Mouse (Mus musculus) MEL (cell line): ENCODE measurements at regions not wholly inside any gene's neighbourhood (a gene's known extent, or its start where the extent isn't known, plus 50 kb on each side); places are given as distances from the start of the nearest gene placed in this dataset.

ENCODE experiments used
- DNase-seq: peaks from one replicate; pipeline ENCODE4 v3.0.0; 2011; ENCODE audit warnings: low read depth, low spot score
- H3K27ac ChIP-seq: 2 replicates; pipeline ENCODE4 v1.5.1; 2012; ENCODE audit warnings: low read depth, mild to moderate bottlenecking, control low read depth, low read length, moderate library complexity; ENCODE audit not compliant: control insufficient read depth
- H3K27me3 ChIP-seq, 2 experiments: fragments of 150-350 bp in 1 of 2; sonication (generic) in 1 of 2; 2 replicates each; pipeline ENCODE4 v1.6.1; 2012; ENCODE audit warnings: low read length in 2 of 2, mild to moderate bottlenecking in 2 of 2, improper control_type of control experiment in 1 of 2, moderate library complexity in 1 of 2; ENCODE audit not compliant: insufficient read depth in 2 of 2, control insufficient read depth in 1 of 2
- H3K36me3 ChIP-seq, 2 experiments: 2 replicates each; pipeline ENCODE4 v1.6.1; 2012 to 2014; ENCODE audit warnings: low read length in 2 of 2, improper control_type of control experiment in 1 of 2, inconsistent platforms in 1 of 2, mild to moderate bottlenecking in 1 of 2; ENCODE audit not compliant: insufficient read depth in 2 of 2, control insufficient read depth in 1 of 2
- H3K4me1 ChIP-seq, 2 experiments: fragments of 150-350 bp in 1 of 2; sonication (generic) in 1 of 2; 2 replicates each; pipeline ENCODE4 v1.6.1; 2012; ENCODE audit warnings: low read length in 2 of 2, improper control_type of control experiment in 1 of 2, mild to moderate bottlenecking in 1 of 2; ENCODE audit not compliant: insufficient read depth in 2 of 2, control insufficient read depth in 1 of 2
- H3K4me3 ChIP-seq, 2 experiments: fragments of 150-350 bp in 1 of 2; sonication (generic) in 1 of 2; 2 replicates each; pipeline ENCODE4 v1.5.1; 2012; ENCODE audit warnings: low read depth in 2 of 2, low read length in 2 of 2, mild to moderate bottlenecking in 2 of 2, moderate library complexity in 2 of 2, control low read depth in 1 of 2, improper control_type of control experiment in 1 of 2; ENCODE audit not compliant: control insufficient read depth in 1 of 2, insufficient read depth in 1 of 2
- H3K79me2 ChIP-seq: 2 replicates; pipeline ENCODE4 v1.6.1; 2012; ENCODE audit warnings: mild to moderate bottlenecking, low read length, moderate library complexity; ENCODE audit not compliant: control insufficient read depth, poor library complexity, insufficient read depth
- H3K9ac ChIP-seq: 2 replicates; pipeline ENCODE4 v1.6.1; 2012; ENCODE audit warnings: low read depth, mild to moderate bottlenecking, control low read depth, low read length, moderate library complexity; ENCODE audit not compliant: control insufficient read depth, poor library complexity, severe bottlenecking
- H3K9me3 ChIP-seq: fragments of 150-350 bp; sonication (generic); replicated peaks from 2 replicates; pipeline ENCODE4 v1.6.1; 2012; ENCODE audit warnings: mild to moderate bottlenecking, low read length, improper control_type of control experiment, moderate library complexity; ENCODE audit not compliant: insufficient read depth
- BHLHE40 ChIP-seq: IDR thresholded peaks from 2 replicates; pipeline ENCODE4 v1.6.1; 2012; ENCODE audit warnings: low read depth, mild to moderate bottlenecking, inconsistent platforms, low read length, improper control_type of control experiment, borderline replicate concordance
- CHD2 ChIP-seq: IDR thresholded peaks from 2 replicates; pipeline ENCODE4 v1.6.1; 2011; ENCODE audit warnings: low read length, improper control_type of control experiment
- E2F4 ChIP-seq: IDR thresholded peaks from 2 replicates; pipeline ENCODE4 v1.6.1; 2011; ENCODE audit warnings: low read depth, low read length, improper control_type of control experiment, borderline replicate concordance
- ELF1 ChIP-seq: IDR thresholded peaks from 2 replicates; pipeline ENCODE4 v1.6.1; 2014; ENCODE audit warnings: low read depth, mild to moderate bottlenecking, inconsistent platforms, low read length, improper control_type of control experiment, moderate library complexity
- ETS1 ChIP-seq: IDR thresholded peaks from 2 replicates; pipeline ENCODE4 v1.6.1; 2012; ENCODE audit warnings: low read depth, mild to moderate bottlenecking, inconsistent platforms, low read length, improper control_type of control experiment, moderate library complexity
- GABPA ChIP-seq: IDR thresholded peaks from 2 replicates; pipeline ENCODE4 v1.6.1; 2012; ENCODE audit warnings: low read depth, mild to moderate bottlenecking, inconsistent platforms, low read length, improper control_type of control experiment, moderate library complexity
- GATA1 ChIP-seq: IDR thresholded peaks from 2 replicates; pipeline ENCODE4 v1.6.1; 2011; ENCODE audit warnings: low read depth, low read length, improper control_type of control experiment
- HCFC1 ChIP-seq: IDR thresholded peaks from 2 replicates; pipeline ENCODE4 v1.6.1; 2012; ENCODE audit warnings: low read depth, mild to moderate bottlenecking, inconsistent platforms, low read length, improper control_type of control experiment, moderate library complexity
- JUND ChIP-seq: IDR thresholded peaks from 2 replicates; pipeline ENCODE4 v1.6.1; 2011; ENCODE audit warnings: low read depth, mild to moderate bottlenecking, improper control_type of control experiment, low read length
- KAT2A ChIP-seq: conservative IDR thresholded peaks from 2 replicates; pipeline ENCODE4 v1.6.1; 2012; ENCODE audit warnings: low read depth, low read length, improper control_type of control experiment, inconsistent platforms
- MAFK ChIP-seq: IDR thresholded peaks from 2 replicates; pipeline ENCODE4 v1.6.1; 2011; ENCODE audit warnings: low read depth, mild to moderate bottlenecking, low read length, improper control_type of control experiment, borderline replicate concordance
- MAZ ChIP-seq: IDR thresholded peaks from 2 replicates; pipeline ENCODE4 v1.6.1; 2012; ENCODE audit warnings: low read depth, mild to moderate bottlenecking, inconsistent platforms, low read length, improper control_type of control experiment
- MEF2A ChIP-seq: IDR thresholded peaks from 2 replicates; pipeline ENCODE4 v1.6.1; 2014; ENCODE audit warnings: low read depth, mild to moderate bottlenecking, inconsistent platforms, low read length, improper control_type of control experiment; ENCODE audit not compliant: poor library complexity, insufficient replicate concordance, severe bottlenecking; ENCODE audit errors: extremely low read depth
- MXI1 ChIP-seq: IDR thresholded peaks from 2 replicates; pipeline ENCODE4 v1.6.1; 2011; ENCODE audit warnings: mild to moderate bottlenecking, low read depth, low read length, improper control_type of control experiment
- MYB ChIP-seq: IDR thresholded peaks from 2 replicates; pipeline ENCODE4 v1.6.1; 2011; ENCODE audit warnings: mild to moderate bottlenecking, low read depth, low read length, improper control_type of control experiment
- MYC ChIP-seq: IDR thresholded peaks from 2 replicates; pipeline ENCODE4 v1.6.1; 2011; ENCODE audit warnings: low read depth, mild to moderate bottlenecking, low read length, improper control_type of control experiment, moderate library complexity
- NELFE ChIP-seq: IDR thresholded peaks from 2 replicates; pipeline ENCODE4 v1.6.1; 2011; ENCODE audit warnings: low read depth, low read length, improper control_type of control experiment
- POLR2A ChIP-seq, 2 experiments: IDR thresholded peaks; 2 replicates each; pipeline ENCODE4 v1.6.1; 2011 to 2012; ENCODE audit warnings: low read length in 2 of 2, mild to moderate bottlenecking in 2 of 2, control low read depth in 1 of 2, improper control_type of control experiment in 1 of 2, low read depth in 1 of 2, moderate library complexity in 1 of 2; ENCODE audit not compliant: control insufficient read depth in 1 of 2, insufficient read depth in 1 of 2, poor library complexity in 1 of 2
- POLR2AphosphoS5 ChIP-seq: IDR thresholded peaks from 2 replicates; pipeline ENCODE4 v1.6.1; 2012; ENCODE audit warnings: low read depth, borderline replicate concordance, mild to moderate bottlenecking, inconsistent platforms, low read length, moderate library complexity, mixed read lengths
- RCOR1 ChIP-seq: IDR thresholded peaks from 2 replicates; pipeline ENCODE4 v1.6.1; 2012; ENCODE audit warnings: low read depth, mild to moderate bottlenecking, inconsistent platforms, low read length, improper control_type of control experiment
- SIN3A ChIP-seq: IDR thresholded peaks from 2 replicates; pipeline ENCODE4 v1.6.1; 2012; ENCODE audit warnings: low read length, improper control_type of control experiment, inconsistent platforms
- SMC3 ChIP-seq: IDR thresholded peaks from 2 replicates; pipeline ENCODE4 v1.6.1; 2011; ENCODE audit warnings: low read depth, low read length, improper control_type of control experiment
- TAL1 ChIP-seq: IDR thresholded peaks from 2 replicates; pipeline ENCODE4 v1.6.1; 2012; ENCODE audit warnings: mild to moderate bottlenecking, inconsistent platforms, low read length, moderate library complexity, mixed read lengths
- TBP ChIP-seq: IDR thresholded peaks from 2 replicates; pipeline ENCODE4 v1.8.0; 2011; ENCODE audit warnings: low read depth, low read length, improper control_type of control experiment
- UBTF ChIP-seq: IDR thresholded peaks from 2 replicates; pipeline ENCODE4 v1.6.1; 2012; ENCODE audit warnings: low read depth, mild to moderate bottlenecking, inconsistent platforms, low read length, improper control_type of control experiment, moderate library complexity, borderline replicate concordance; ENCODE audit not compliant: insufficient read depth
- USF2 ChIP-seq, 2 experiments: IDR thresholded peaks; 2 replicates each; pipeline ENCODE4 v1.6.1; 2011 to 2012; ENCODE audit warnings: improper control_type of control experiment in 2 of 2, low read length in 2 of 2, borderline replicate concordance in 1 of 2, inconsistent platforms in 1 of 2, low read depth in 1 of 2, mild to moderate bottlenecking in 1 of 2; ENCODE audit not compliant: insufficient read depth in 1 of 2
- ZC3H11A ChIP-seq: IDR thresholded peaks from 2 replicates; pipeline ENCODE4 v1.6.1; 2012; ENCODE audit warnings: low read depth, mild to moderate bottlenecking, inconsistent platforms, low read length, improper control_type of control experiment
- ZNF384 ChIP-seq: IDR thresholded peaks from 2 replicates; pipeline ENCODE4 v1.6.1; 2012; ENCODE audit warnings: low read depth, mild to moderate bottlenecking, inconsistent platforms, low read length, improper control_type of control experiment

DNA sequence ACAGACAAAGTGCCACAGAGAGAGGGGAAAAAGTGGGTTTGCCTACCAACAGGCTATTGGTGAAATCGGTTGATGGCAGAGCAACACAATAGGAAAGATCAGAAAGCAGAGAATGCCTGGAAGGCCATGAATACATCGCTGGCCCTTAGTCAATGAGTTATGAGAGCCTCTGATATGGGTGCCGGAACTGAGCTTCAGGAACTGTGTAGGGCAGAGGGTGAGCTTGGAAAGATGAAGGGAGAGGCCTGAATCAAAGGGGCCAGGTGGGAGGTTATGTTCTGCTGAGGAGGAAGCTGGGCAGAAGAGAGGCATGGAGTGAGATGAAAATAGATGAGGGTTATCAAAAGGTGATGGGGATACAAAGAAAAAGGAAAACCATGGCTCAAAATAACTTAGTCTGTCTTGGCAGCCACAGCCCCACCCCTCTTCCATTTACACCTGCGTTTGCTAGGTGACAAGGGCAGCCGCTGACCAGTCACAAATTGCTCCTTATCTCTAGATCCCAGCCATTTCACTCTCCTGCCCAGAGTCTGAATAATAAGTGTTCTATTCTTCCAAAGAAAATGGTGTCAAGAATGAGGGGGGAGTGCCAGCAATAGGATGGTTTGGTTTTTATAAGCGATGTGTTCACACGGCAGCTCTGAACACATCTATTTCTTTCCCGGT lies 77.7 kb upstream of the Rad23b start:
- TF ChIP-seq CHD2: no peak
- TF ChIP-seq GABPA: no peak
- TF ChIP-seq TBP: no peak
- no peak for TF ChIP-seq MYC
- TF ChIP-seq SIN3A: no peak
- TF ChIP-seq BHLHE40: no peak
- no peak for TF ChIP-seq ZC3H11A
- no peak for TF ChIP-seq RCOR1
- TF ChIP-seq JUND: no peak
- TF ChIP-seq MAZ: no peak
- no peak for TF ChIP-seq E2F4
- TF ChIP-seq MYB: no peak
- no peak for TF ChIP-seq SMC3
- TF ChIP-seq ZNF384: no peak
- no peak for TF ChIP-seq ETS1
- TF ChIP-seq MEF2A: no peak
- no peak for TF ChIP-seq HCFC1
- no peak for TF ChIP-seq POLR2AphosphoS5
- TF ChIP-seq MAFK: no peak
- TF ChIP-seq ELF1: no peak
- no peaks in the 10 kb centered on the region for H3K9me3 ChIP-seq
- H3K4me1 ChIP-seq: no peaks in the 10 kb centered on the region
- H3K79me2 ChIP-seq: no peaks in the 10 kb centered on the region
- H3K27me3 ChIP-seq: no peaks in the 10 kb centered on the region
- H3K4me3 ChIP-seq: no peak overlapping the region
- H3K9ac ChIP-seq: no peak overlapping the region
- H3K27ac ChIP-seq: no peak overlapping the region
- DNase-seq: no peak
- no peaks in the 10 kb centered on the region for H3K36me3 ChIP-seq

DNA sequence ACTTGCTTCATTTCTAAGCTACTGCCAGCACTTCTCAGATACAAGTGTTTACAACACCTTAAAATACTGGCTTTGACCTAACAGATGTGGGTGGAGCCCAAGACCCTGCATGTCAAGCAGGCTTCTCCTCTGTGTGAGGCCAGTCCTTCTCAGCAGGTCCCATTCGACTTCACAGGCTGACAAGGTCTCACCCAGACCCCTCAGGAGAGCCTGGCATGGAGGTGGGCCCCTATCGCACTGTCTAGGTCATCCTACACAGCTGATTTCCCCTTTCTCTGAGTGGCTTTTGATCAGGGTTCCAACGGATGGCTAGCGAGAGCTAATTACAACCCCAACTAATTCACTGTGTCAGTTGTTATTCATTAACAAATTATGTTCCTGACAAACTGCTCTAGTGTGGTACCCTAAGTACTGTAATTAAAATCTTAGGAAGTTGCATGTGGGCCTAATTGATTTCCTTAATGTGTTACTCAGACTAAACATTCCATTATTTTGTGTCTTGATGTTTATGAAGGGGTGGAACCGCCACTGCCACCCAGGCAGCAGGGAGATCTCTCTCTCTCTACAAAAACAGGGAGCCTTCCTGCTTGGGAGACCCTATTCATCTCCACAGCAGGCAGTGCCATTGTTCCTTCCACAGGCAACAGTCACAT lies 73.4 kb upstream of the Rad23b start:
- H3K4me1 ChIP-seq: no peaks in the 10 kb centered on the region
- no peak for TF ChIP-seq MAZ
- TF ChIP-seq JUND: no peak
- TF ChIP-seq GABPA: no peak
- no peak for TF ChIP-seq RCOR1
- no peak for TF ChIP-seq TBP
- no peak for TF ChIP-seq NELFE
- TF ChIP-seq POLR2AphosphoS5: no peak
- no peak for TF ChIP-seq POLR2A (IDR thresholded peaks at IDR 0.05; ENCODE audit: control insufficient read depth in 1 of 2, insufficient read depth in 1 of 2, low read depth in 1 of 2, low read length in 2 of 2, poor library complexity in 1 of 2)
- no peak for TF ChIP-seq CHD2
- no peak for TF ChIP-seq GATA1
- no peak for TF ChIP-seq SMC3
- TF ChIP-seq USF2 (IDR thresholded peaks at IDR 0.05; ENCODE audit: borderline replicate concordance in 1 of 2, insufficient read depth in 1 of 2, low read depth in 1 of 2, low read length in 2 of 2): no peak
- no peak for TF ChIP-seq UBTF
- TF ChIP-seq KAT2A: no peak
- no peak for TF ChIP-seq MXI1
- TF ChIP-seq TAL1: no peak
- TF ChIP-seq BHLHE40: no peak
- no peaks in the 10 kb centered on the region for H3K79me2 ChIP-seq
- no peaks in the 10 kb centered on the region for H3K9me3 ChIP-seq
- no peak overlapping the region for H3K27ac ChIP-seq
- H3K9ac ChIP-seq: no peak overlapping the region
- H3K4me3 ChIP-seq: no peak overlapping the region
- H3K36me3 ChIP-seq: no peaks in the 10 kb centered on the region
- no peak for DNase-seq
- no peaks in the 10 kb centered on the region; a peak in 1 of 4 replicates for H3K27me3 ChIP-seq
